Mouse (Mus musculus) thymus, postnatal 25 days (tissue): ENCODE results near the gene Ccdc142.
A peak's percentile ranks its signal among the peaks of the same experiment; 100 is the strongest.

ENCODE experiments used
- DNase-seq: peaks from one replicate; pipeline ENCODE4 v3.0.0; 2022

The Ccdc142 gene

GRCm38 (mm10) chr6:83141636-83142035, 40.2 kb downstream of the Ccdc142 start:
- DNase-seq: no peak

DNA sequence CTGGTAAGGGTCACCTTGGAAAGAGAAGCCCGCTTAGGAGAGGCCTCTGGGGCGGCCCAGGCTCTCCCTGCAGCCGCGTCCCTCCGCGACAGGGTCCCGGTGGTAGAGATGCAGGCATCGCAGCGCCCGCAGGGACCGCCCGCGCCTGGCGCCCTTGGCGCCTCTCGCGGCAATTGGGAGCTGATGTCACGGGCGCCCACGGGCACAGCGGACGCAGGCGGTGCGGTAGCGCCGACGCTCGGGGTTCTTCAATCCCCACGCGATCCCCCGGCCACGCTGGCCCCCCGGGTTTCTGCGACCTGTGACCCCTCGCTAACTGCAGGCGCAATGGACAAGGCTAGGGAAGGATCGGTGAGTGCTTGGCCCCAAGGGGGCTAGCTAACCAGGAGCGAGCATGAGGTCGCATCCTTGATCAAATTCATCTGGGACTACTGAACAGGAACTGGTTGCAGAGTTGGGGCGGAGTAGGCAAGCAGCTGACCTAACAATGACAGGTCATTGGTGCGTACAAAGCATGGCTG, 40.9 kb downstream of the Ccdc142 start:
- DNase-seq: no peak

DNA sequence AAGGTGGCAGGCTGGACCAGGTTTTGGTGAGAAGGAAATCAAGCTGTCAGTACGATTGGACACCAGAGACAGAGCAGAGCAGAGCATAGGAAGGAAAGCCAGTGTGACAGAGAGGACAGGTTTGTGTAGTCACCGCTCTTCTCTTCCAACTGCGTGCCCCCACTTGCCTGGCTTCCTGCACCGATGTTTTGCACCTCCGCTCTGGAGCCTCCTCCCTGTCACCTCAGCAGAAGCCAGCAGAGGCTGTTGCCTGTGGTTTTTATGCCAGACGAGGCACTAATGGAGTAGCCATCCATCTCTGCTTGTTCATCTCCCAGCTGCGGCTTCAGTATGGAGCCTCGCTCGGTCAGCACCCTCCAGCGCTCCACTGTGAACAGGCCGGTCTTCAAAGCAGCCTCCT, 41.5 kb downstream of the Ccdc142 start:
- DNase-seq: no peak

- DNase-seq: no peak
These were observed 43.8 kb downstream of the Ccdc142 start for GRCm38 (mm10) chr6:83145209-83145608.

DNA sequence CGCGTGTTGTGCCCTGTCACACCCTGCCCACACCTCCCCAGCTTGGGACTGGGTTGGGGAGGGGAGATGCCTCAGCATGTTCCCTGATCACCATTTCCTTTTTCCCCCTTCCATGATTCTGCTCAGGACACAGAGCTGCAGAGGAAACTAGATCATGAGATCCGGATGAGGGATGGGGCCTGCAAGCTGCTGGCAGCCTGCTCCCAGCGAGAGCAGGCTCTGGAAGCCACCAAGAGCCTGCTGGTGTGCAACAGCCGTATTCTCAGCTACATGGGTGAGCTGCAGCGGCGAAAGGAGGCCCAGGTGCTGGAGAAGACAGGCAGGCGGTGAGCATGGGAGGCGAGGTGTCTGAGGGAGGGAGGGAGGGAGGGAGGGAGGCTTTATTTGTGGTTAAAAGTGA, 44.4 kb downstream of the Ccdc142 start:
- DNase-seq: no peak

DNA sequence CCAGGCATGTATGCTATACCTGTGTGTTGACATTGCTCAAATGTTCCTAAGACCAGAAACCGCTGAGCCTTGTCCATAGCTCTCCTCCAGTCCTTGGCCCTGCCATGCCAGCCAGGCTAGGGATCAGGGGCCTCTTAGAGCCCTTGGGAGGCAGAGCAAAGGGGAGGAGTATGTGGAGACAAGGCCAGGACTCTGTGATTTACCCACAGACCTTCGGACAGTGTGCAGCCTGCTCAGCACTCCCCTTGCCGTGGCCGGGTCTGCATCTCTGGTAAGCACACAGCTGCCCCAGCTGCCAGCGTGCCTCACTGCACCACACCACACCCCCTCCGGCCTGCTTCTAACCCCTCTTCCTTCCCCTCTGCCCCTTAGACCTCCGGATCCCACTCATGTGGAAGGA, 45.9 kb downstream of the Ccdc142 start:
- no peak for DNase-seq

DNA sequence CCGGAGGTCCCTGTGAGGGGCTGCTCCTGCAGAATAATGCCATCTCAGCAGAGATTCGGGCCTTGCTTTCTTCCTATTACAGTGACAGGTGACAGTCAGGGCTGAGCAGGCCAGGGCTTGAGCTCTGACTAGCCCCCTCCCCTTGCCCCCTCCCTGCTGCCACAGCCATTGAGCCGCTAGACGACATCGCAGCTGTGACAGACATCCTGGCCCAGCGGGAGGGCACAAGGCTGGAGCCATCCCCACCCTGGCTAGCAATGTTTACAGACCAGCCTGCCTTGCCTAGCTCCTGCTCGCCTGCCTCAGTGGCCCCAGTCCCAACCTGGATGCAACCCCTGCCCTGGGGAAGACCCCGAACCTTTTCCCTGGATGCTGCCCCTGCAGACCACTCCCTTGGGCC, 50.3 kb downstream of the Ccdc142 start:
- no peak for DNase-seq

GRCm38 (mm10) chr6:83153038-83153437, 51.6 kb downstream of the Ccdc142 start:
- DNase-seq: no peak

DNA sequence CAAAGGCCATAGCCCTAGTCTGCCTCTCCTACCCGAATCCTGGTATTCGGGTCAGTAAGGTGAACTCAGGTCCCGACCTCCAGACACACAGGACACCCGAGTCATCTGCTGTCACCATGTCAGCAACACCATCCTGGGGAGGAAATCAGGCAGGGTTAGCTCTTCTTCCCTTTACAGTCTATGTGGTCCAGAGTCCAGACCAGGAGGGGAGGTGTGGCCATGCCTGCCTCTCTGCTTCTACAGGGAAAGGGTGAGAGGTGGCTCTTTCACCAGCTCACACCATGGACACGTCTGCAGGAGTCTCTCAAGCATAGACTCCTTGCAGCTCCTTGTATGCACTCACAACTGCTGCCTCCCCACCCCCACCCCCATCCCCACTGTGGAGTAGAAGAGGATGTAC, 52.1 kb downstream of the Ccdc142 start:
- DNase-seq: no peak

- DNase-seq: no peak
These were observed 54.3 kb downstream of the Ccdc142 start for GRCm38 (mm10) chr6:83155552-83156238.

DNA sequence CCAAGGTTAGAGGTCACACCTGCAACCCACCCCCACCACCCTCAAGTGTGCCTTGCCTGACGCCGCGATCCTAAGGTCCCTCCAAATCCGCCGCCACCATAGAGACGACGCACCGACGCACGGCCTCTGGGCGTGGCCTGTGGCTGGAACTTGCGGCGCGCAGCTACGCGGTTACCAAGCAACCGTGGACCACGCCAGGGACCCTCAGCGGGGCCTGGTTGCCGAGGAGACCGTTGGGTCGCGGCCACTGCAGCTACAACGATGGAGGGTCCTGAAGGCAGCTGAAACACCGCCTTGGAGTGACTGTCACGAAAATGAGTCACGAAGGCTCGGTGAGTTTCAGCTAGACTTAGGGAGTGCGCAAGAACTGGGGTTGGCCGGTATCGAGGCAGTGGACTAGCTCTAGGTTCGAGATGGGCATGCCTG, 54.9 kb downstream of the Ccdc142 start, which contains the start of the genes Wdr54 and 1700003E16Rik:
Gene Wdr54 (minus strand): TSS at position 139 of the 426 bp plus-strand sequence.
Gene 1700003E16Rik (plus strand): TSS at position 146 of the 426 bp plus-strand sequence.
- DNase-seq: peak; percentile 41
